Mouse (Mus musculus) left cerebral cortex, adult 9 months (tissue): ENCODE results near the gene Olfr263.

Experiments used
- DNase-seq, 2 experiments: peaks; one replicate each; pipeline ENCODE4 v3.0.0; 2022; ENCODE audit warnings: low spot score in 2 of 2

Olfr263 gene

GRCm38 (mm10) chr13:21169657-21170430 lies 40.4 kb downstream of the Olfr263 start:
- DNase-seq: peak in 1 of 2 experiments; percentile 81

DNA sequence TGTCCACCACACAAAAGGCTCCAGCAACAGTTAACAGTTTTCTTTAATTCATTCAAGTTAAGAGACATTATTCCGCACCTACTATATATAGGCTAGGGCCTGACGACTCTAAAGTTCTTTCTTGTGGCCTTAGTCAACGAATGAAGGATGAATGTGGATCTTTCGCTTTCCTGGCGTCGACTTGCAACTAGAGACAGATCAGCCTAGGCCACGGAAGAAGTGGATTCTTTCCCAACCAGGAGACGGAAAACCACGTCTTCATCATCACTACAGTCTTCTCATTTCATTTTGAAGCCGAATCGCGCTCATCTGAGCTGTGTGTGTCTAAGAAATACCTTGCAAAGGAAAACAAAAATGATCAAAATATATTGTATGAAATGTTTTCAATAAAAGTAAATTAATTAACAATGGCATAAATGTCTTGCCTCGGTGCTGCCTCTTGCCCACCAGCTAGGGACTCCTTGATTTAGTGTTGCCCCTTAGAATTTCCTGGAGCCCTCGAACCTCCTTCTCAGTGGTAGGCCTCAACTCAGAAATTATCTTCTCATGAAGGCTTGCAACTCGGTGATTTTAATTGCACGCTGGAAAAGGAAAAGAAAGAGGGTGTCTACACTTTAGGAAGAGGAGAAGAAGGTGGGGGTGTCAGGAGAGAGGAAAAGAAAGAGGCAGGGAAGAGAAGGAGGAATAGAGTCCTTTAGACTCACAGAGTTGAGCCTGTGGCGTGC lies 41.2 kb downstream of the Olfr263 start:
- DNase-seq: no peak

DNA sequence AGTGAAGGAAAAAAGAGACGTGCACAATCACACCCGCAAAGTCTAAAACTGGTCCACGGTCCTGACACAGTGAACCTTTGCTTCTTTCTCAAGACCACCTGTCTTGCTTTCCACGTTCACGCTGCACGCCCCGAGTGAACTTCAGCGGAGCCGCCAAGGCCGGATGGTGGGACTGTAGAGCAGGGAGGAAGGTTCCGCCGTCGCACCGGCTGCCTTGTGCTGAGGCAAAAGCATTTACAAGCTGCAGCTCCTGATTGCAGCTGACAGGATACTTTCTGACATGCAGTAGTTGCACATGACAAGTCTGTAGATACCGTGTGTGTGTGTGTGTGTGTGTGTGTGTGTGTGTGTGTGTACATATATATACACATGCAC lies 41.7 kb downstream of the Olfr263 start:
- no peak for DNase-seq

GRCm38 (mm10) chr13:21171600-21172150 lies 42.2 kb downstream of the Olfr263 start:
- no peak for DNase-seq

- peak in 1 of 2 experiments; percentile 79 for DNase-seq
These were observed 43.0 kb downstream of the Olfr263 start for GRCm38 (mm10) chr13:21172241-21173027.

GRCm38 (mm10) chr13:21173072-21173471 lies 43.6 kb downstream of the Olfr263 start:
- DNase-seq: peak in 1 of 2 experiments; percentile 70

DNA sequence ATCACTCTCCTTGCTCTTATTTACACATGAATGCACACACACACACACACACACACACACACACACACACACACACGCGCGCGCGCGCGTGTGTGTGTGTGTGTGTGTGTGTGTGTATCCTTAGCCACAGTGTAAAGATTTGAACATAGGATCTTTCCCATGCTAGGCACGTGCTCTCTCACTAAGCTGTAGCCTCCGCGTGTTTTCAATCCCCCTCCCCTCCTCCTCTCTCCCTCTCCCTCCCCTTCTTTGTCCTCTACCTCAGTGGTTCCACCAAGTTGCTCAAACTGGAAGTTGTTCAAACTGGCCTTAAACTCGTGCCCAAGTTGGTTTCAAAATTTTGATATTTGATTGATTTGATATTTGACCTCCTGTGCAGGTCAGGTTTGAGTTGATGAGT lies 47.3 kb downstream of the Olfr263 start:
- DNase-seq: no peak

DNA sequence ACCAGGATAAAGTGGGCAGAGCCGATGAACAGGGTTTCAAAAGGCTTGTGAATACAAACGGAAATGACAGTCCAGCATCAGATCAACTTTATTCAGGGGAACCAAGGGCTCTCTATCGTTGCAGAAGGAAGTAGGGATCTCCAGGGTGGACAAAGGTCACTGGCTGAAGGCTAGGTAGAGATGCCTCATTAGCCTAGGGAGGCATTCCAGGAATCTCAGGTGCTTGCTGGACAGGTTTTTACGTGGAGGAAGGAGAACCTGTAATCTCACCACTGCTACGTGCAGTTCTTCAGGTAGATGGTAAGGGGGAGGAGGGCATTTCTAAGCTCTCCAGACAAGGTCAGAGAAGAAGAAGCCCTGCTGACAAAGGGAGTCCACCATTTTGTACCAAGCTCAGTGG lies 48.2 kb downstream of the Olfr263 start:
- DNase-seq: no peak

- DNase-seq: no peak
These were observed 48.9 kb downstream of the Olfr263 start for GRCm38 (mm10) chr13:21178364-21178763.

GRCm38 (mm10) chr13:21179367-21179723 lies 49.9 kb downstream of the Olfr263 start, which contains the start of gene Trim27:
Gene Trim27 (plus strand): TSS chr13:21179445.
- no peak for DNase-seq

DNA sequence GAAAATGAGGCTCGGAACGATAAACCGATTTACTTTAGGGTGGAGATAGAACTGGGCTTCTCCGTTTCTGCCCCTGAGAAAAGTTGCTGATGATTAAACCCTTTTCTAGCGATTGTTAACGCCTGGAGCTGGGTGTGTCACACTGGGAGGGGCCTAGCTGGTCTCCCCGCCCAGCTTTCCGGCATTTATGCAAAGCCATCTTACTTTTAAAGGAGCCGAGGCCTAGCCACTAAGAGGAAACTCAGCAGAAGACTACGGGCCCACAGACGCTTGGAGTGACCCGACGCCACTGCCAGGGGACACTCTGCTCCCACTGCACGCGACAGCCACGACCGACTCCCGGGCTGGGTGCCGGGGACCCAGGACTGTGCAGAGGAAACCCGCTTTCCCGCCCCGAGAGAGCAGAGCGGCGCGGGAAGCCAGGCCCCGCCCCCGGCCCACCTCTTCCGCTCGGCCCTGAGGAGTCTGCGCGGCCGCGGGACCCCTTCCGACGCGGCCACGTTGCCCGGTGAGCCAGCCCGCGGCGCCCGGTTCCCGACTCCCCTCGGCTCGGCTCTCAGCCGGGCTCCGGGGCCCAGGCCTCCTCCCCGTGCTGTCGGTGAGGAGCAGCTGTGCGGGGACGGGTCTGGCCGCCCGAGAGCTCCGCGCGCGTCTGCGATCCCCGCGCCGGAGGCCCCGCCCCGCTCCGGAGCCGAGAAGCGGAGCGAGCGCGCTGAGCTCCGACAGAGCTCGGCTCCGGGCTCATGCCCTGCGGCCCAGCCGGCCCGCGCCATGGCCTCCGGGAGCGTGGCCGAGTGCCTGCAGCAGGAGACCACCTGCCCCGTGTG lies 50.5 kb downstream of the Olfr263 start:
- DNase-seq: peak; percentile 72 to 90

DNA sequence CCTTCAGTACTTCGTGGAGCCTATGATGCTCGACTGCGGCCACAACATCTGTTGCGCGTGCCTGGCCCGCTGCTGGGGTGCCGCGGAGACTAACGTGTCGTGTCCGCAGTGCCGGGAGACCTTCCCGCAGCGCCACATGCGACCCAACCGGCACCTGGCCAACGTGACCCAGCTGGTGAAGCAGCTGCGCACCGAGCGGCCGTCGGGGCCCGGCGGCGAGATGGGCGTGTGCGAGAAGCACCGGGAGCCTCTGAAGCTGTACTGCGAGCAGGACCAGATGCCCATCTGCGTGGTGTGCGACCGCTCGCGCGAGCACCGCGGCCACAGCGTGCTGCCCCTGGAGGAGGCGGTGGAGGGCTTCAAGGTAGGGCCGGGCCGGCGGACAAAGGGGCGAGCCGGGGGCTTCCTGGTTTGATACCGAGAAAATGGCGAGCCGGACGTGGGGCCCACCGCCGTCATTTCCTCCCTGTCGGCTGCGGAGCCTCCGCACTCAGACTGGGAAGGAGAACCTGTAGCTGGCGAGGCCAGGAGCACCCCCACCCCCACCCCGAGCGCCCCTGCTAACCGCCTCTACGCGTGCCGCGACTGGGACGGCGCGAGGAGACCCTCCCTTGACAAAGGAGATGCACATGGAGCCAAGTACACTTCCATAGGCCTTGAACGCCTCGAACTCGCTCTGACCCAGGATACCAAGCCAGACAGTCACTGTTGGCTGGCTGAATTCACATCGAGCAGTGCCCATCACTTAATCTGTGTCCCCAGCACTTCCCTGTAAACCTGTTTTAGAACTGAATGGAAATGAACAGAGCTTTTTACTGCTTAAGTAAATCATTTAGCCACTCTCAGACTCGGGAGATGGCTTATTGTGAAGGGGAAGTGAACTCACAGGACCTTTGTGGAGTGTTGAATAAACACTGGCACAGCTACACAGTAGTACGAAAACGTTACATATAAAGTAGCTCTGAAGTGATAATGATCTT lies 51.4 kb downstream of the Olfr263 start:
- no peak for DNase-seq

- DNase-seq: no peak
These were observed 52.6 kb downstream of the Olfr263 start for GRCm38 (mm10) chr13:21181996-21182395.

- no peak for DNase-seq
These were observed 53.6 kb downstream of the Olfr263 start for GRCm38 (mm10) chr13:21183066-21183465.

GRCm38 (mm10) chr13:21183661-21184060 lies 54.2 kb downstream of the Olfr263 start:
- DNase-seq: no peak

- no peak for DNase-seq
These were observed 56.1 kb downstream of the Olfr263 start for GRCm38 (mm10) chr13:21185521-21185920.
